Mouse (Mus musculus) gonadal fat pad, adult 2 months (tissue): ENCODE measurements around the gene Keg1. TPM values are rescaled to one million over a fixed set of nuclear protein-coding genes. Genes with fewer than 3 reads are reported as not detected.
"Not testable (repeated sequence)": the region's sequence is repeated elsewhere in the genome, so short reads cannot be mapped to it uniquely, and the experiment has no call there.

Experiments used
- DNase-seq: peaks from one replicate; pipeline ENCODE4 v3.0.0-alpha.2; 2012; ENCODE audit warnings: low read depth
- polyA plus RNA-seq: library from polyadenylated mRNA; depleted of rRNA; stranded (reverse); fragments of >200 nt; gene quantifications from 2 replicates; pipeline ENCODE4 v1.2.3, GENCODE M21; 2012; rRNA removed

Keg1 gene
- polyA plus RNA-seq: 0.72 and 1.3 TPM in 2 replicates

DNA sequence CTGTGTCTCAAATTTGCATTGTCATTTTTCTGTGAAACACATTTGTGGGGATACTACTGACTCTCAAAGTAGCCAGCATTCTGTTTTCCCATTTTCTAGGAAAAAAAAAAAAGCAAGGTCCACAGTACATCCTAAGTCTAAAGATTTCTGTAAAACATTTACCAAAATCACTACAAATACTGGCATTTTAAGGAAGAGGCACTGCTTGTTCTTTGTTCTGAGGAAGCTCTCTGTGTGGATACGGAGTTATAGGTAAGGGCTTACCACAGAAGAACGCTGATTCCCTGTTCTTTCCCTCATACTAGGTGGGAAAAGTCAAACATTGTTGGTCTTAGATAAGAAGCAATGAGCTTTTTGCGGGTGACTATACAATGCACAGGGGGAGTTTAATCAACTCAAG, at the start of gene Keg1:
Gene Keg1, plus strand, starts transcription at position 197 of the 400 bp plus-strand sequence.
- DNase-seq: no peak

- DNase-seq: peak; percentile 73
Measured at GRCm38 (mm10) chr19:12649511-12649910, 46.1 kb upstream of the Keg1 start.

GRCm38 (mm10) chr19:12666156-12666555, 29.4 kb upstream of the Keg1 start:
- peak; percentile 86 for DNase-seq

DNA sequence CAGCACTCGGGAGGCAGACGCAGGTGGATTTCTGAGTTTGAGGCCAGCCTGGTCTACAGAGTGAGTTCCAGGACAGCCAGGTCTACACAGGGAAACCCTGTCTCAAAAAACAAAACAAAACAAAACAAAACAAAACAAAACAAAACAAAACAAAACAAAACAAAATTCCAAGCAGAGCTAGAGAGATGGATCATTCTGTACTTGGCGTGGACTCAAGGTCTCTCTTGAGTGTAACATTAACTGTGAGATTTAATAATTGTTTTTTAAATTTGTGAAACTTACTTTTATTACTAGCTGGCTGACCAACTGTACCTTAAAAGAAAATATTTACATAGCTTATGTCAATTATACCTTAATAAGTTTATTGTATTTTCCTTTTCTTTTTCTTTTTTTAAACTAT, 27.0 kb upstream of the Keg1 start:
- not testable (repeated sequence) for DNase-seq

GRCm38 (mm10) chr19:12670139-12670538, 25.4 kb upstream of the Keg1 start, which contains the start of gene Olfr1442:
TSS of gene Olfr1442 (plus strand) at chr19:12670439.
- no peak for DNase-seq

DNA sequence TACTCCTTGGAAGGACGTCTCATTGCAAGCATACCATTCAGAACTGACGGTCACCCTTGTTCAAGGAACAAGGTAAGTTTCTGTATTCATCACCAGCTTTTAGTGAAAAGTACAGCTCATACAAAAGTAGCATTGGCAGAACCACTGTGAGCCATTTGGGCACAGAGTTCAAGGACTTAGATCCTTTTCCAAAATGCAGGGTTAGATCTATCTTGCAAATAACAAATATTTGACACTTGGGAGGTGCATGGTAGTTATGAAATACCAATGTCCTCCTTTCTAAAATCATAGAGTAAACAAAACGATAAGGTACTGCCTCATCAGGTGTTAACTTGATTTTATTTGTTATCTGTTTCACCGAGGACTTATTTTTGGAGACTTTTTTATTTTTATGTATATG, 24.5 kb upstream of the Keg1 start:
- DNase-seq: no peak

DNA sequence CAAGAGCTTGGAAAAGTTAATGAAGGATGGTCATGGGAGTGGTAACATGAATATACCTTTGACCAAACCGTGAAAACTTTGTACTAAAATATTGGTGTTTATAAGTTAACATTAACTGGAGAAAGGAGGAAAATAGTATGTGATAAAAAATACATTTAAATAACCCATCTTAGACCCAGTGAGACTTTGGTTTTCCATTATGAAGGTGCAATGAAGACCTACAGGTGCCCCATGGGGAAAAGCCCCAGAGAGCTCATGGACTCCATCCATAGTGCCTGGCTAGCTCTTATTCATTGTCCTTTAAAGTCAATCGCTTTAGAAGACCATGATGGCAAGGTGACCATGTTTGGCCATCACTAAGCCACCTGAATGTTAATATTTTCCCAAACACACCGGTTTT, 17.8 kb upstream of the Keg1 start, which contains the start of gene Olfr1443:
Gene Olfr1443, plus strand, starts transcription at position 301 of the 400 bp plus-strand sequence.
- DNase-seq: no peak

DNA sequence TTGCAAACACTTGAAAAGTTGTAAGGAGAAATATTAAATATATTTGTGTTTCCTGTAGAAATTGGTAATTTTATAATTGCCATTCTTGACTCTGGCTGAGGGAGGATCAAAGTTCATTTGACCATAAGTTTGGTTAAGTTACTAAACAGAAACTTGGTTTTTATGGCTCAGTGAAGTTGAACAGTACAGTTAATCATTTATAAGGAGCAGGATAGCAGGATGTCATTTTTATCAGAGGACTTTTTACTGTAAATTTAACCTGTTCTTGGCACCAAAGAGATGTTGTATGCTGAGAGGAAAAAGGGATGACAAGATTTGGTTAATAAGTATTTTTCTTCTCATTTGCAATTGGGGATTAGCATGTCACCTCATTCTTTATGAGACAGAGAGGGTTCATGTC, 10.9 kb upstream of the Keg1 start:
- DNase-seq: no peak

DNA sequence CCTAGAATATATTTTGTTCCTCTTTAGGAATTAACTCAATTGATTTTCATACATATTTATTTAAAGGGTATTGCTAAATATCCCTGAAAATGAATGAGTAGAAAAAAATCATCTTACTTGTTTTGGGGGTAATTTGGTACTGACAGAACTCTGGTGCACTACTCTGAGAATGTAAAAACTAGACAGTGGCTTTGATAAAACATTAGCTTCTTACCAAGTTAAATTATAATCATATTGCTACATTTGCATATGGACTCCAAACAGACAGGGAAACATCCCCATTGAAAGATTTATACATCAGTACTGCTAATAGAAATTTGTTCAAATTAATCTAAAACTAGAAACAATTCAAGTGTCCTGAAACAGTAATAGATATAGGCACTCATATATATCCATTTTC, 10.4 kb upstream of the Keg1 start:
- no peak for DNase-seq

DNA sequence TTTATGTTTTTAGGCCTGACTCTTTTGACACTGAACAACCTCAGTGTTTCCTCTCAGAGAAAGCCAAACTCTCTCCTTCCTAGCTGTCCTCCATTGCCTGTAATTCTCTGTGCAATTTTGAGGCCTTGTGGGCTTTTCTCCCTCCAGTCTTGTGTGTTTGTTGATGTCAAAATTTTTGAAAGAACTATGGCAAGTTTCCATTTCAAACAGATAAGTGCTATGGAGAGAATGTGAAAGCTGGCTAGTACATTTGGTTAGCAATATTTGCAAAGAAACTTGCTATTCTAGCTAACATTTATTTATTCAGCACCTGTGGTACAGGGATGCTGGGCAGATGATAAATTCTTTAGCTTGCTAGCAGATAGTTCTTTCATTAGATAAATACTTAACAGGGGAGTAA, 635 bp downstream of the Keg1 start:
- DNase-seq: no peak

DNA sequence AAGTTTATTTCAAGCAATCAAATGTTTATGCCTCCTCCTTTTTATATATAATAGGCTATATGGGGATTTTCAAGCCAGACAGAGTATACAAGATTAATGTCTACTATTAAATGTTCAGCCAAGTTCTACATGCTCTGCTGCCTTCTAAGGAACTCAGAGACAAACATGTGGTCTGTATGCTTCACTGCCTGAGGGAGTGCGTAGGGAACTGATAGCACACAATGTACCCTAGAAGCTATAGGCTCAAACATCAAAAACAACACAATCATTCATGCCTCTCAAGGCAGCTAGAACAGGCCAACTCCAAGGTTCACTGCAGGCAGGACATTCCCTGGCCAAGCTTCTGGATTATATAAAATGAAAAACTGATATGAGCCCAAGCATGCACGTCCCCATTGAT, 12.9 kb downstream of the Keg1 start:
- no peak for DNase-seq

- no peak for DNase-seq
Measured at GRCm38 (mm10) chr19:12708986-12709385, 13.4 kb downstream of the Keg1 start.

DNA sequence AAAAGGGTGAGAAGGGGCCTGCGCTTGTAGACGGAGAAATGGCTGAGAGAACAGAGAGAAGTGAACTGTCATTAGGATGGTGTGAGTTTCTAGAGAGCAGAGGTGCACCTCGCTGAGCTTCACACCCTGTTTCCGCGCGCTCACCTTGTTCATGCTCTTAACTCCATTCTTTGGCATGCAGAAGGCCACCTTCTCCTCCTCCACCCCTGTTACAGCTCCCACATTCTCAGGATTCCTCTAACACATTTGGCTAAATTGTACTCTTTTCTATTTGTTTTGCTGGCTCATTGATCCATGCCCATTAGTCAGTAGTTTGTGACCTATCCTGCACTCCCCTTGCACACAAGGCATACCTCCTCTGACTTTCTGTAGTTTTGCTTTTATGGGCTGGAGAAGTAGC, 23.6 kb downstream of the Keg1 start:
- no peak for DNase-seq

GRCm38 (mm10) chr19:12720463-12720862, 24.9 kb downstream of the Keg1 start:
- no peak for DNase-seq

- DNase-seq: not testable (repeated sequence)
Measured at GRCm38 (mm10) chr19:12720919-12721318, 25.3 kb downstream of the Keg1 start.

DNA sequence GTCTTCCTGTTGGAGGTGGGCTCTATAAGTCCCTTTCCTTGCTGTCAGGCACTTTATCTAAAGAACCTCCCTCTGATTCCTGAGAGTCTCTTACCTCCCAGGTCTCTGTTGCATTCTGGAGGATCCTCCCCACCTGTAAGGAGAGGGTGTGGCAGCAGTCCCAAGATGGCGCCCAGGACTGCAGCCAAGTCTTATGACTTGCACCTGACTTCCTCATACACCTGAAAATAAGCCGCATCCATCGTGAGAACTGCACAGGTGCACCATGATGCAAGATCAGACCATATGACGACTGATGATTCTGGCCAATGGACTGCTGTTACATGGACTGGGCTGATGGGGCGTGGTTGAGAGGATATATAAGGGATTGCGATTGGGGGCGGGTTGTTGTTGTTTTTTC, 26.0 kb downstream of the Keg1 start:
- DNase-seq: not testable (repeated sequence)

DNA sequence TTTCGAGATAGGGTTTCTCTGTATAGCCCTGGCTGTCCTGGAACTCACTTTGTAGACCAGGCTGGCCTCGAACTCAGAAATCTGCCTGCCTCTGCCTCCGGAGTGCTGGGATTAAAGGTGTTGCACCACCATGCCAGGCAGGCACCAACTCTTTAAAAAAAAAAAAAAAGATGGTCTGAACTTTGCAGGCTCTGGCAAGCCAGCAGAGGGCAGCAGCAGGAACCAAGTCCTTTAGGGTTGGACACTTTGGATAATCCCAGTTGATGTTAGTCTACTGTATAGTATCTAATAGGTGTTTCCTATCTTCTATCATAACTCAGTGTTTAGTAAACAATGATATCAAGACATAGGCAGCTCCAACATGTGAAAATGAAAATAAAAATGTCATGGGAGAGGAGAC, 26.7 kb downstream of the Keg1 start:
- DNase-seq: no peak

- peak; percentile 99 for DNase-seq
Measured at GRCm38 (mm10) chr19:12725851-12726250, 30.3 kb downstream of the Keg1 start.

DNA sequence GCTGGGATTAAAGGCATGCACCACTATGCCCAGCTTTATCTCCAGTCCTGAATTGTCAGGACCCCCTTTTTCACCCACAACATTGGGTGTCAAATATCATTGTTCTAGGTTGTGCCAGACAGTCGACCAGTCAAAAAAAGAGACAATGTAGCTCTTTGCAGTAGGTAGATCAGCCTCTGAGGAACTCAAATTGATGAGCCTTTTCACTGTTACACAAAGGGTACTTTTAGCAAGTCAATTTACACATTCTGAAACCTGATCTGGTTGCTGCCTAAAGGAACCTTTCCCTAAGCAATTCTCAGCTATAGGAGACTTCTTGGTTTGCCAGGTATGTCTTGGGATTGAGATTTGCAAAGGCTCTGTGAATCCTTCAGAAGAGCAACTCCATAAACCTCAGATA, 35.5 kb downstream of the Keg1 start:
- DNase-seq: no peak

- DNase-seq: no peak
Measured at GRCm38 (mm10) chr19:12731950-12732349, 36.4 kb downstream of the Keg1 start.

DNA sequence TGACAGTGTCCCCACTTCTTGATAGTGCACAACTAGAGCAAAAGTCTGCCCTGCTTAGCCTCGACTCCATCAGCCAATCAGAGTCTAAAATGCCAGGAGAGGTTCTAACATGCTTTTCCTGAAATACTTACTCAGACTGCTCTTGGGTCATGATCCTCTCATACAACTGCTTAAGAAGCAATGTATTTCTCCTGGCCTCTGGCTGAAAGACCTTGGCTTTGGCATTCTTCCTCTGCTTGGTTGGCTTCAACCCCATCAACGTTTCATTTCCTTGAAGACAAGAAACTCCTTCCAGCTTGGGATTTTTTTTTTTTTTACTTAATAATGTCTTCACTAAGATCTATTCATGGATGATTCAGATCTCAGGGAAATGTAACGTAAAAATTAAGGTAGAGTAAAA, 60.7 kb downstream of the Keg1 start:
- peak; percentile 63 for DNase-seq

DNA sequence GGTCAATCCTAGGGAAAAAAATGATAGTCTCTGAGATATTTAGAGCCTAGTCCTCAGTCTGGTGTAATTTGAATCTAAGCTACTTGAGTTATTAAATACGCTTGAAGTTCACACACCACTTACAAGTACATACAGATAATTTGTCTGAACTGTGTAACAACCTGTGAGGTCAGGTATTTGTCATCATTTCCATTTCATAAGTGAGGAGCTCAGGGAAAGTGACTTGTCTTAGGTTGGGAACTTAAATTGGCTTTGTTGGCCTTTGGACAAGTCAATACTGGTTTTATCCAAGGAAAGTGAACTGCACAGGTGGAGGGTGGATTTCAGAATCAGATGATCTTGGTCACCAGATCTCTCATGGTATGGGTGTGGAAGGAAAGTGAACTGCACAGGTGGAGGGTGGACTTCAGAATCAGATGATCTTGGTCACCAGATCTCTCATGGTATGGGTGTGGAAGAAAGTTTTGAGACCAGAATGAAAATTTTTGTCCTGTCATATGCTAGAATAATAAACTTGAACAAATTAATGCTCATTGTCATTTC, 63.4 kb downstream of the Keg1 start:
- peak; percentile 55 for DNase-seq

GRCm38 (mm10) chr19:12759656-12760055, 64.1 kb downstream of the Keg1 start:
- peak; percentile 59 for DNase-seq
